Mouse (Mus musculus) heart, embryonic 14.5 days (tissue): ENCODE data around the gene Afg3l1. TPM values are rescaled to one million over a fixed set of nuclear protein-coding genes. Genes with fewer than 3 reads are reported as not detected.
"Not testable (repeated sequence)": the region's sequence is repeated elsewhere in the genome, so short reads cannot be mapped to it uniquely, and the experiment has no call there.

ENCODE experiments used
- ATAC-seq: fragments of 200-750 bp; cut with Nextera tagmentation; 2 replicates; pipeline ENCODE4 v1.8.0; 2017; ENCODE audit warnings: low read depth, moderate TSS enrichment; ENCODE audit not compliant: insufficient number of reproducible peaks, insufficient read depth, low FRiP score
- H3K27ac ChIP-seq, 2 experiments: fragments of 200-500 bp in 1 of 2; fragments of 300-500 bp in 1 of 2; sonication (generic) in 1 of 2; replicated peaks in 1 of 2; 2 replicates each; pipeline ENCODE4 v1.5.1; 2012 to 2014; ENCODE audit warnings: low read depth in 2 of 2, low read length in 2 of 2, control low read depth in 1 of 2, mild to moderate bottlenecking in 1 of 2, mixed read lengths in 1 of 2; ENCODE audit not compliant: control insufficient read depth in 1 of 2, insufficient read depth in 1 of 2
- H3K27me3 ChIP-seq: fragments of 300-500 bp; sonication (generic); 2 replicates; pipeline ENCODE4 v1.6.1; 2014; ENCODE audit warnings: mild to moderate bottlenecking, low read length, control low read depth; ENCODE audit not compliant: control insufficient read depth, insufficient read depth
- H3K36me3 ChIP-seq: fragments of 300-500 bp; sonication (generic); 2 replicates; pipeline ENCODE4 v1.6.1; 2014; ENCODE audit warnings: mild to moderate bottlenecking, control low read depth, low read length, mixed read lengths; ENCODE audit not compliant: control insufficient read depth, insufficient read depth
- H3K4me1 ChIP-seq, 2 experiments: fragments of 200-500 bp in 1 of 2; fragments of 300-500 bp in 1 of 2; sonication (generic) in 1 of 2; 2 replicates each; pipeline ENCODE4 v1.6.1; 2012 to 2014; ENCODE audit warnings: low read length in 2 of 2, control low read depth in 1 of 2, mixed read lengths in 1 of 2; ENCODE audit not compliant: control insufficient read depth in 2 of 2, insufficient read depth in 2 of 2
- H3K4me2 ChIP-seq: fragments of 300-500 bp; sonication (generic); 2 replicates; pipeline ENCODE4 v1.6.1; 2014; ENCODE audit warnings: mild to moderate bottlenecking, low read length
- H3K4me3 ChIP-seq, 2 experiments: fragments of 200-500 bp in 1 of 2; fragments of 300-500 bp in 1 of 2; sonication (generic) in 1 of 2; 2 replicates each; pipeline ENCODE4 v1.5.1; 2012 to 2014; ENCODE audit warnings: low read length in 2 of 2, mild to moderate bottlenecking in 2 of 2, control low read depth in 1 of 2, low read depth in 1 of 2, moderate library complexity in 1 of 2; ENCODE audit not compliant: control insufficient read depth in 1 of 2, insufficient read depth in 1 of 2
- H3K9ac ChIP-seq: fragments of 300-500 bp; sonication (generic); 2 replicates; pipeline ENCODE4 v1.6.1; 2014; ENCODE audit warnings: mild to moderate bottlenecking, low read length
- H3K9me3 ChIP-seq: fragments of 300-500 bp; sonication (generic); 2 replicates; pipeline ENCODE4 v1.6.1; 2016; ENCODE audit warnings: low read length, control low read depth; ENCODE audit not compliant: control insufficient read depth
- WGBS: fragments of 180-500 bp; shearing (Covaris S2); extraction: QIAGEN DNeasy Blood & Tissue Kit; methylation state at CpG from one replicate; pipeline ENCODE4 v1.1.7; 2014; 5-methylcytosine and 5-hydroxymethylcytosine counted together
- polyA plus RNA-seq: library from polyadenylated mRNA; unstranded; fragments of >200 nt; fragmentation: Nextera tagmentation; extraction: Ambion mirVana; gene quantifications from 2 replicates; pipeline ENCODE4 v1.2.1, GENCODE M21; 2014

Gene Afg3l1
- polyA plus RNA-seq, 1 experiment from 2014 or later, result 29.9 TPM

DNA sequence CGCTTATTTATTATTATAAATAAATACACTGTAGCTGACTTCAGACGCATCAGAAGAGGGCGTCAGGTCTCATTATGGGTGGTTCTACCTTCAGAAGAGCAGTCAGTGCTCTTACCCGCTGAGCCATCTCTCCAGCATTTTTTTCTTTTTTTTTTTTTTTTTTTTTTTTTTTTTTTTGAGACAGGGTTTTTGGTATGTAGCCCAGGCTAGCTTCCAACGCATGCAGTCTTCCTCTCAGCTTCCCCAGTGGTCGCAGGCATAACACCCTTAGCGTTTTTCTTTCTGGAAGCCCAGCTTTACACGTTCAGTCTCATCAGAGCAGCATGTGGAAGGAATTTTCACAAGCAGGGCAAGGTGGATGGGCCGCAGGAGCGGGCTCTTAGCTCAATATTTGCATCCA, 40.5 kb downstream of the Afg3l1 start:
- peaks cover 20% of the 10 kb centered on the region for H3K36me3 ChIP-seq
- no peaks in the 10 kb centered on the region for H3K9me3 ChIP-seq
- WGBS, result 34% methylated on average over 10 of the region's 10 CpGs
- H3K4me2 ChIP-seq, result peak overlapping the region; percentile 91
- peaks cover 33% of the 10 kb centered on the region for H3K27me3 ChIP-seq
- H3K4me3 ChIP-seq, result peak overlapping the region in 1 of 2 experiments; percentile 17; a peak in 1 of 4 replicates
- no peak for ATAC-seq
- peaks cover 17 to 23% of the 10 kb centered on the region in 2 experiments for H3K4me1 ChIP-seq
- no peak overlapping the region for H3K9ac ChIP-seq
- H3K27ac ChIP-seq, result no peak overlapping the region

- H3K27ac ChIP-seq, result no peak within 1 kb of the TSS
- H3K4me2 ChIP-seq, result peak within 1 kb of the TSS; percentile 91
- peak within 1 kb of the TSS; percentile 67 to 70 for H3K4me3 ChIP-seq
- peaks cover 25% of the 10 kb centered on the region for H3K36me3 ChIP-seq
- no peaks in the 10 kb centered on the region for H3K9me3 ChIP-seq
- WGBS, result under 1% methylated on average over 20 of the region's 20 CpGs
- peaks cover 15 to 23% of the 10 kb centered on the region in 2 experiments for H3K4me1 ChIP-seq
- ATAC-seq, result peak; percentile 93
- peaks cover 28% of the 10 kb centered on the region for H3K27me3 ChIP-seq
- peak within 1 kb of the TSS; percentile 82 for H3K9ac ChIP-seq
Measured at GRCm38 (mm10) chr8:123518667-123519066, 41.0 kb downstream of the Afg3l1 start, which contains the start of gene Gas8. Gene Gas8 (plus strand): TSS chr8:123518834.

DNA sequence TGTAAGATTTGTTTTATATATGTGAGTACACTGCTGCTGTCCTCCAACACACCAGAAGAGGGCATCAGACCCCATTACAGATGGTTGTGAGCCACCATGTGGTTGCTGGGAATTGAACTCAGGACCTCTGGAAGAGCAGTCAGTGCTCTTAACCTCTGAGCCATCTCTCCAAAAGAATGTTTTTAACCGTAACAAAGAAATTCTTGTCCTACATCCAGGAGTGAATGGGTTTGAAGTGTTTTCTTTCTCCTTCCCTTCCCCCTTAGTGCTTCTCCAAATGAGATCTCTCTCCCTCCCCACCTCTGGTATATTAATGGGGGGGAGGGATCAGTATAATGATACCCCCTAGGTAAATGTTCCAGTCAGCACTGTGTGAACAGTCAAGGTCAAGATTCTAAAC, 42.3 kb downstream of the Afg3l1 start:
- H3K9me3 ChIP-seq, H3K27ac ChIP-seq, H3K4me2 ChIP-seq, H3K9ac ChIP-seq, ATAC-seq, H3K4me3 ChIP-seq: not testable (repeated sequence)
- Histone ChIP-seq H3K36me3 (peaks cover 39% of the 10 kb centered on the region), H3K27me3 (peaks cover 15% of the 10 kb centered on the region), H3K4me1 (peaks cover 9 to 12% of the 10 kb centered on the region in 2 experiments)
- WGBS, result 90% methylated on average over 1 of the region's 1 CpGs

- Histone ChIP-seq H3K4me2 (no peak overlapping the region), H3K9me3 (no peaks in the 10 kb centered on the region), H3K9ac (no peak overlapping the region), H3K27me3 (no peaks in the 10 kb centered on the region), H3K27ac (no peak overlapping the region), H3K4me3 (no peak overlapping the region), H3K4me1 (no peaks in the 10 kb centered on the region), H3K36me3 (peaks cover 98% of the 10 kb centered on the region)
- WGBS, result 76% methylated on average over 25 of the region's 25 CpGs
- ATAC-seq, result no peak
Measured at GRCm38 (mm10) chr8:123527720-123528489, 50.2 kb downstream of the Afg3l1 start.

DNA sequence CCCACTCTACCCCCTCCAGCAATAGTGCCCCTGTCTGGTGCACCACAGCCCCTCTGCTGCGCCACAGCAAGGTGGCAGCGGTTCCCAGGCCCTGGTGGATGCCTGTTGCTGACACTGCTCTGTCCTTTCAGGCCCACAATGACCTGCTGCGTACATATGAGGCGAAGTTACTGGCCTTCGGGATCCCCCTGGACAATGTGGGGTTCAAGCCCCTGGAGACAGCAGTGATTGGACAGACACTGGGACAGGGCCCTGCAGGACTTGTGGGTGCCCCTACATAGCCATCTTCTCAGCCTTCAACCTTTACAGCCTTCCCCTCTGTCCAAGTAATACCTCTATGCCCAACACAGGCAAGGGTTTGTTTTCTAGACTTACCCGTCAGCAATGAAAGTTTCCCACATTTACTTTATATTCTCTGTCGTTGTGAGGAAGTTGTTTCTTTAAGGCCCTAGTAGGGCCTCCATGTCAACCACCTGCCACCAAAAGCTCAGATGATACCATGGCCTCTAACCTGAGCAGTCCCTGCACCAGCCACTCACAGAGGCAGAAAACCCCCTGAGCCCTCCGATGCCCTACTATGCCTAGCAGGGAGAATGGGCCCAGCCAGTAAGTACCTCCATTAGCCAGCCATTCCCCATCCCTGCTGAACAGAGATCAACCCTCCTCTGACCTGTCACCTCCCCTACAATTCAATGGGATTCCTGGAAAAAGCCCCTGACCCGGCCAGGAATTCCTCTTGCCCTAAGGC, 58.7 kb downstream of the Afg3l1 start:
- H3K9me3 ChIP-seq, result no peaks in the 10 kb centered on the region
- H3K4me3 ChIP-seq, result no peak overlapping the region
- no peak for ATAC-seq
- H3K9ac ChIP-seq, result no peak overlapping the region
- H3K4me1 ChIP-seq, result no peaks in the 10 kb centered on the region
- 91% methylated on average over 9 of the region's 9 CpGs for whole genome bisulfite sequencing
- H3K27me3 ChIP-seq, result peaks cover 8% of the 10 kb centered on the region
- no peak overlapping the region for H3K4me2 ChIP-seq
- H3K27ac ChIP-seq, result no peak overlapping the region
- peaks cover 55% of the 10 kb centered on the region for H3K36me3 ChIP-seq

- Histone ChIP-seq H3K4me3 (no peak overlapping the region), H3K27ac (no peak overlapping the region), H3K9me3 (no peaks in the 10 kb centered on the region), H3K36me3 (peaks cover 50% of the 10 kb centered on the region), H3K9ac (no peak overlapping the region), H3K27me3 (peaks cover 8% of the 10 kb centered on the region), H3K4me2 (no peak overlapping the region), H3K4me1 (no peaks in the 10 kb centered on the region)
- WGBS, result 43% methylated on average over 4 of the region's 10 CpGs
- ATAC-seq, result no peak
Measured at GRCm38 (mm10) chr8:123536990-123537380, 59.3 kb downstream of the Afg3l1 start.

DNA sequence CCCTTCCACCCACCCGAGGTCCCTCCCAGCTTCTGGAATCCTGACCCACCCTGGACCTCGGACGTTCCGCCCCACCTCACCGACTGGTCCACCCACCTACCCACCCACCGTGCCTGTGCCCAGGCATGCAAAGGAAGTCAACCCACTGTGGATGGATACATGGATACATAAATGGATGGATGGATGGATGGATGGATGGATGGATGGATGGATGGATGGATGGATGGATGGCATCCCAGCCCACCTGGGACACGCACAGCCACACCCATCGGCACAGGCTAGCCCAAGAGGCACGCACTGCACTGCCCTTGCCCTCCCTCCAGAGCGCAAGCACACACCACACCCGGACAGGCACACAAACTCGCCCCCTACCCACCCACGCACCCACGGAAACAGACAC, 59.9 kb downstream of the Afg3l1 start:
- H3K27me3 ChIP-seq, H3K9me3 ChIP-seq, H3K4me1 ChIP-seq, H3K4me3 ChIP-seq, H3K27ac ChIP-seq, H3K4me2 ChIP-seq, H3K9ac ChIP-seq, ATAC-seq: not testable (repeated sequence)
- WGBS, result 77% methylated on average over 2 of the region's 14 CpGs
- H3K36me3 ChIP-seq, result peaks cover 43% of the 10 kb centered on the region
